Mouse (Mus musculus) limb, embryonic 10.5 days (tissue): ENCODE data around the gene Ube2u. TPM values are rescaled to one million over a fixed set of nuclear protein-coding genes. Genes with fewer than 3 reads are reported as not detected.
"Not testable (repeated sequence)": the region's sequence is repeated elsewhere in the genome, so short reads cannot be mapped to it uniquely, and the experiment has no call there.

Source experiments
- DNase-seq: peaks from one replicate; pipeline ENCODE4 v3.0.0-alpha.2; 2017; ENCODE audit warnings: low spot score
- H3K27ac ChIP-seq: fragments of 300-500 bp; sonication (generic); 2 replicates; pipeline ENCODE4 v1.5.1; 2016; ENCODE audit warnings: mild to moderate bottlenecking
- H3K27me3 ChIP-seq: fragments of 300-500 bp; sonication (generic); 2 replicates; pipeline ENCODE4 v1.6.1; 2016; ENCODE audit warnings: low read depth, mild to moderate bottlenecking; ENCODE audit not compliant: poor library complexity, severe bottlenecking
- H3K36me3 ChIP-seq: fragments of 300-500 bp; sonication (generic); 2 replicates; pipeline ENCODE4 v1.6.1; 2016; ENCODE audit warnings: mild to moderate bottlenecking, moderate library complexity
- H3K4me1 ChIP-seq: fragments of 300-500 bp; sonication (generic); 2 replicates; pipeline ENCODE4 v1.6.1; 2016
- H3K4me3 ChIP-seq: fragments of 300-500 bp; sonication (generic); 2 replicates; pipeline ENCODE4 v1.5.1; 2016; ENCODE audit warnings: mild to moderate bottlenecking, moderate library complexity
- H3K9me3 ChIP-seq: fragments of 300-500 bp; sonication (generic); replicated peaks from 2 replicates; pipeline ENCODE4 v1.6.1; 2016; ENCODE audit warnings: mild to moderate bottlenecking
- WGBS: fragments of 180-500 bp; shearing (Covaris S2); methylation state at CpG from one replicate; pipeline ENCODE4 v1.1.7; 2016; 5-methylcytosine and 5-hydroxymethylcytosine counted together
- polyA plus RNA-seq: library from polyadenylated mRNA; unstranded; fragments of >200 nt; fragmentation: Nextera tagmentation; extraction: Ambion mirVana; gene quantifications from 2 replicates; pipeline ENCODE4 v1.2.1, GENCODE M21; 2016

The Ube2u gene
- 0.75 and 0.86 TPM in 2 replicates for polyA plus RNA-seq

DNA sequence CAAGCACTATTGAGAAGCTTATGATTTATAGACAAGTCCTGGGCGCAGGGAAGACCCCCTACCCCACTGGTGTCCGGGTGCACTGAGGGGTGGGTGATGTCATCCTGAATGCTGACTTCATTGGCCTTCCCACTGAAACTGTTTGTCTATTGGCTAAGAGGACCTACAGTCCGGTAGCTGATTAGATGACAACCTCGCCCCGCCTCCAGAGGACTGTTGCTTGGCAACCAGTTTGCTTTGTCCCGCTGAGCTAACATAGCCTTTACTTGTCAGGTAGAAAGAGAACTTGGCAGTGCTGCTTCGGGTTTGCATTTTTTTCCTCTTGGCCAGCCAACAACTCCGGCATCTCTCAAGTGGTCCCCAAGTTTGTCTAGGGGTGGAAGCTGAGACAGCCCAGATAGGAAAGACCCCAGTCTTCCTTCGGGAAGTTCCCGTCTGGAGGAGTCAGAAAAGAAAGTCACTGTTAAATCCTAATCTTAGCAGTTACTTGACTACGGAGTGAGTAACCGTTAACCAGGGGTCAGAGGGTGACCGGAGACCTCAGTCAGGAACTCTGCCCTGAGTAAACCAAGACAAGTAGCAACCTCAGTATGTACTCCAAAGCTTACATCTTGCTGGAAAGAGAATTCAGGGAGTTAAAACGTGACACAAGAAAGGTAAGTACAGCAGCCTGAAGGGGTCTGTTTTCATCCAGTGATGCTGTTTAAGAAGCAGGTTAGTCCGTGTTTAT lies at the start of gene Ube2u:
Gene Ube2u, plus strand, starts transcription at position 258 of the 730 bp plus-strand sequence.
- Histone ChIP-seq H3K27ac (peak within 1 kb of the TSS; percentile 15; the same call in 1 of the 2 replicates), H3K9me3 (no peaks in the 10 kb centered on the region), H3K4me3 (peak within 1 kb of the TSS; percentile 32), H3K36me3 (no peaks in the 10 kb centered on the region), H3K27me3 (no peaks in the 10 kb centered on the region), H3K4me1 (peaks cover 9% of the 10 kb centered on the region)
- DNase-seq = peak; percentile 71
- 38% methylated on average over 15 of the region's 15 CpGs for WGBS

DNA sequence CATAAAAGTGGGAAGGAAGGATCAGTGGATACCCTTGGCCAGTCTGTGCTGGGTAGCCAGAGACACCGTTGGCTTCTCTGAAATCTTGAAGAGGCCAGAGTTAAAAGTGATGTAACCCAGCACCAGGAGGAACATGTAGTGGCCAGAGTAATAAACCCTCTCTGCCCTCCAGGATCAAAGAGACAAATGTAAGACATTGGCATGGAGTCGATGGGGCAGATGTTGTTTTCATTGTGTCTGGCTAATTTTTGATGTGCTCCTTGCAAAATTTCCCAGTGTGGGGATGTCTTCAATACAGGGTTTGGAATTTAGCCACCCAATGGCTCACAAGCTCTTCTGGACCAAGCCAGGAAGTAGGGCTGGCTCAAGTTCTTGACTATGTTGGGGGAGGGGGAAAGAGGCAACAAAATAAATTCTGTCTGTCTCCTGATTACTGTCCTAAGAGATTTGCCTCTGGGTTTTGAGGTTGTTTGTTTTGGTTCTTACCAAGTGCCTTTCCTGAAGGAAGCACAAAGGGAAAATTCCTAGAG lies 49.2 kb upstream of the Ube2u start:
- Histone ChIP-seq H3K9me3 (no peaks in the 10 kb centered on the region), H3K4me1 (peaks cover 7% of the 10 kb centered on the region), H3K27me3 (no peaks in the 10 kb centered on the region), H3K36me3 (peaks cover 6% of the 10 kb centered on the region; the same call in 1 of the 2 replicates), H3K4me3 (no peak overlapping the region), H3K27ac (no peak overlapping the region)
- DNase-seq = no peak
- WGBS = 43% methylated on average over 2 of the region's 2 CpGs

DNA sequence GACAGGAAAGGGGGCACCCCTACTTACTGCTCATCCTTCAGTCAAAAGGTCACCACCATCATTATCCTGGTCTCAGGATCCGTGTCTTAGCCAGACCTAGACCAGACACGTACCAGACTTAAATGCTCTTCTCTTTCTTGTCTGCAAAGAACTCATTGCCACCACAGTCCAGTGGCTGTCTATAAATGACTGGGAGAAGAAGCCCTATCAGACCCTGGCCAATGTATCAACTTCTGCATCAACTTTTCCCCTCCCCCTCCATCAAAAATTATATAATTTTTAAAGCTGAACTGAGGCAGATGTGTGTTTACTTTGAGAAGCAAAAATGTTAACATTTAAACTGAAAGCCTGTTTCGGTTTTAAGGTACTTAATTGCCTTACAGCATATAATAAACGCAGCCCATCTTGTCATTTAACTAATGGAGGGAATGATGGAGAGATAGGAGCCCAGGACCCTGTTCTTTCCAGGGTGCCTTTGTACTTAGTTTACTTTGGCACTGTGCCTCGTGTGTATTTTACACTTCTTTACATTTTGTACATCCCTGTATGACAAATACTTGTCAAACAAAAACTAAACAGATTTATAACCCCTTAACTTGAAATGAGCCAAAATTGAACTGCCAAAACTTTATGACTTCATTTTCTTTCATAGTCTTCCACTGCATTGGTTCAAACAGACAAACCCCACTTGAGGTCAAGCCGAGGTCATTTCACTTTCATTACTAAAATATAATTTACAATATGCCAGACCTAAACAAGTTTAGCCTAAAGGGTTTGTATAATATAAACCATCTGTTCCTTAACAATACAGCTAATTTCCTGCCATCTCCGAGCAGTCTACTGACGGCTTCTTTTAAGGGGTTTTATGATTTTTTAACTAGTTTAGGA lies 43.1 kb upstream of the Ube2u start:
- Histone ChIP-seq H3K36me3 (peaks cover under 1% of the 10 kb centered on the region; the same call in 1 of the 2 replicates), H3K27ac (no peak overlapping the region), H3K9me3 (no peaks in the 10 kb centered on the region), H3K4me1 (peaks cover 35% of the 10 kb centered on the region), H3K27me3 (no peaks in the 10 kb centered on the region), H3K4me3 (no peak overlapping the region)
- no peak for DNase-seq
- WGBS = 31% methylated on average over 8 of the region's 8 CpGs

DNA sequence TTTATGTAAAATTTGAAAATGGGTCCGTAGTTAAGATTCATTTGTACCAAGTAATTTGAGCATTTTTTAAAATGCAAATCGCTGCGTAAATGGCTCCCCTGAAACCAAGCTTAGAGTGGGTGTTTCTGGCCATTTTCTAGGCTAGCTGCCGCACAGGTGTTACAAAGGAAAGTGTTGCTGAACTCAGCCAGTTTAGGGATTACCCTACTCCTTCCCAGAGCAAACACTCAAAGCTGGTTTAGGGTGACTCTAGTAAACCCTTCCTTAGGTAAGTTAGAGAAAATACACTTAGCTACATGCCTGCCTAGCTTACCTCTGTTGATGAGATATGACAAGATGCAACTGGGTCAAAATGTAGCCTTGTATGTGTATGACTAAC lies 42.5 kb upstream of the Ube2u start:
- peaks cover 7% of the 10 kb centered on the region for H3K36me3 ChIP-seq
- no peaks in the 10 kb centered on the region for H3K9me3 ChIP-seq
- no peak overlapping the region for H3K4me3 ChIP-seq
- H3K27ac ChIP-seq = peak overlapping the region; percentile 76
- DNase-seq = no peak
- H3K4me1 ChIP-seq = peaks cover 35% of the 10 kb centered on the region
- 36% methylated on average over 4 of the region's 4 CpGs for WGBS
- H3K27me3 ChIP-seq = no peaks in the 10 kb centered on the region

DNA sequence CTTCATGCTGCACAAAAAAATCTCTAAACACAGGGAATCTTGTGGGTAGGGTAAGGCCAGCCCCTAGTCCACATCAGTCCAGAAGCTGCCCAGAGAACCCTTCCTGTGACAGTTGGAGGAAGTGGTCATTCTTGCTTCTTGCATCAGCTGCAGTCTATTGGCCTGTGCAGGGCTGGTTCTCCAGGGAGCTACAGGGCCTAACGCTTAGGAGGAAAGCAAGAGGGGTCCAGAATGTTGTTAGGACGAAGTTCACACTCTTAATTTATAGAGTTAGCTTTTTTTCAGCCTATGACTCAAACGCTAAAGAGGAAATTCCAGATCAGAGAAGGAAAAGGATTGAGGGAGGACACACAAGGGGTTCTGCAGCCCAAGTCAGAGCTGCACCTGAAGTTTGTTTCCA lies 31.8 kb upstream of the Ube2u start:
- no peak overlapping the region for H3K4me3 ChIP-seq
- WGBS = 47% methylated on average over 3 of the region's 3 CpGs
- no peaks in the 10 kb centered on the region for H3K27me3 ChIP-seq
- H3K36me3 ChIP-seq = peaks cover 10% of the 10 kb centered on the region
- no peaks in the 10 kb centered on the region for H3K9me3 ChIP-seq
- DNase-seq = no peak
- peak overlapping the region; percentile 32; the same call in 1 of the 2 replicates for H3K27ac ChIP-seq
- H3K4me1 ChIP-seq = peaks cover 17% of the 10 kb centered on the region

DNA sequence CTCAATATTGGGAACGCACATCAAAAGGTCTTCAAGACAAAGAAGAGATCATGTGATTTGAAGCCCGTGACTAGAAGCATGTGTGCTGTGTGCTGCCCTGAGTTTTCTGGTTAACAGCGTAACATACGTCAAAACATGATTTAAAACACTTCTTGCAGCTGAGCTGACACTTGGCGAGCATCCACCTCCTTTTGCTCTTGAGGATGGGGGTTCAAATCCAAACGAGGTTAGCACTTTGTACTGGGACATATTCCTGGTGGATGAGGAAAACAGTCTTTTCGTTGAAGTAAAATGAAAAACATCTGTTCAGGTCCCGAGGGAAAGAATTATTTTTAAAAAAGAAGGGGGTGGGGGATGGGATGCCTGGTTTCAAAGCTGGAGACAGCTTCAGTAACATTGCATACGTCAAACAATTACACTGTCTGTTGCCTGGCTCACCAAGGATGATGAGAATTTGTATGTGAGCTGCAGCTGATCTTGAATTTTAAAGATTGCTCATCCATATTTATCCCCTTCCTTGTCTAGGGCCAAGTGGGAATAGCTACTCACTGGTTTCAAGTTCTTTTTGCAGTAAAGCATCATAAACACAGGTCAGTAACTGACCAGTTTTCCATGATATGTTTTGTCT lies 16.0 kb upstream of the Ube2u start:
- Histone ChIP-seq H3K36me3 (no peaks in the 10 kb centered on the region), H3K27me3 (no peaks in the 10 kb centered on the region), H3K4me1 (peaks cover 24% of the 10 kb centered on the region), H3K27ac (peak overlapping the region; percentile 75), H3K4me3 (no peak overlapping the region), H3K9me3 (no peaks in the 10 kb centered on the region)
- 19% methylated on average over 9 of the region's 9 CpGs for WGBS
- peak; percentile 58 for DNase-seq

DNA sequence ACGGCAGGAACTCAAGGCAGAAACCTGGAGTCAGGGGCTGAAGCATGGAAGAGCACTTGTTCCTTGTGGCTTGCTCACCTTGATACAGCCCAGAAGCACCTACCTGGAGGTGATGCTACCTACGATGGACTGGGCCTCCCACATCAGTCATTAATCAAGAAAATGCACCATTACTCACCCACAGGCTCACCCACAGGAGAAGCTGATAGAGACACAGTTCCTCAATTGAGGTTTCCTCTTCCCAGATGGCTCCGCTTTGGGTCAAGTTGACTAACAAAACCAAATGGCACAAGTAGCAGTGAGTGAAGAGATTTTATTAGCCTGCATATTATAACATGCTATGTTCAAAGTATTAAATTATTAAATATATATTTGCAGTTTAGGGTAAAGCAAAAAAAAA lies 9.8 kb downstream of the Ube2u start:
- H3K36me3 ChIP-seq = no peaks in the 10 kb centered on the region
- H3K27me3 ChIP-seq = no peaks in the 10 kb centered on the region
- H3K9me3 ChIP-seq = no peaks in the 10 kb centered on the region
- no peak for DNase-seq
- 89% methylated on average over 3 of the region's 3 CpGs for WGBS
- no peak overlapping the region for H3K4me3 ChIP-seq
- H3K27ac ChIP-seq = no peak overlapping the region
- 0 out of 2 replicates have a peak, but pooled peaks cover 2% of the 10 kb centered on the region for H3K4me1 ChIP-seq

DNA sequence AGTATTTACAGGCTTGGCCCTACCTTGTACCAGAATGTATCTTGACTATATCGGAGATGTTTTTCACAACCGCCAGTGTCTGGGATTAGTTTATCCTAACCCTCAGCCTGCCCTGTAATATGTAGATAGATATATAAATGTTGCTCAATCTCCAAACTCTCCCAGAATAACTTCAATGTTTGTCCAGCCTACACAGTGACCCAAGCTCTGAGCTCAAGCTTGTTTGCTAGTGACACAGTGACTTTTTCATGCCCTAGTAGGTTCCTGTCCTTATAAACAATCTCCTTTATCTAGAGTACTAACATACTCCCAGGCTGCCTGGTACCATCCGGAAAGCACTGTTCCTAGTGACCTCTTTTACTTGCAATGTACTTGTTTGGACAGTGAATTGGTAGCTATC lies 16.5 kb downstream of the Ube2u start:
- Histone ChIP-seq H3K9me3 (no peaks in the 10 kb centered on the region), H3K4me1 (no peaks in the 10 kb centered on the region), H3K27me3 (no peaks in the 10 kb centered on the region), H3K27ac (no peak overlapping the region), H3K36me3 (no peaks in the 10 kb centered on the region), H3K4me3 (no peak overlapping the region)
- 91% methylated on average over 3 of the region's 3 CpGs for WGBS
- DNase-seq = no peak

DNA sequence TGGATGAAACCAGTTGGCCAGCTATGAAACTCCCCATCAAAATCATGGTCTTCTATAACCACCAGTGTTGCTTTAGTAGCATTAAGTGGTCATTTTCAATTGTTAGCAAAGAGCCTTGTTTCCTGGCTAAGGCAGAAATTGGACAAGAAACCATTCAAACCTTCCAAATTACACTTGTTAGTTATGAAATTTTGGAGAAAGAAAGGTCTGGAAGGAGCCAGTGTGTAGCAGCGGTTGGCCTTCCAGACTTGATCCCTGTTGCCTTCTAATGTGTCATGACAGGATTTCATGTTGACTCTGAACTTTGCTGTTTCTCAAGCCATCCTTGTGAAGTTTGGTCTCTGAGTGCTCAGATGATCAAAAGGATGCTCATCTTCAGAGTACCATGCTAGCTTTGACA lies 17.9 kb downstream of the Ube2u start:
- DNase-seq = no peak
- Histone ChIP-seq H3K27ac (no peak overlapping the region), H3K27me3 (no peaks in the 10 kb centered on the region)

DNA sequence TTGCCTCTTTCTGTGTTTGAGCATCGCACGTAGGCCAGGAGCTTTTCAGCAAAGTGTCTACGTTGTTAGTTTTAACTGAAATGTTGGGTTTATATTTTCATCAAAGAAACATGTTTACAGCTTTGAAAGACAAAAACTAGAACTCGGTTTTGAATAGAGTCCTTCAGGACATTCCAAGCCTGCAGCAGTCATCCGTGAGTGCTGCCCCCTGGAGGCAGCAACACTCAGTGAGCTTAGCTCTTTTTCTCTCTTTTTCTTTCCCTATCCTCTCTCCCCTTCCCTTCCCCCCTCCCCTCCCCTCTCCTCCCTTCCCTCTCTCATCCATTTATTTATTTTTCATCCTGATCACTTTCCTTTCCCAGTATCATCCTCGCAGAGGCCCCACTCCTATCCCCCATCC lies 19.5 kb downstream of the Ube2u start:
- H3K9me3 ChIP-seq = no peaks in the 10 kb centered on the region
- WGBS = 63% methylated on average over 6 of the region's 6 CpGs
- no peak for DNase-seq

More for the DNA sequence above, 17.9 kb downstream of the Ube2u start:
- 96% methylated on average over 1 of the region's 1 CpGs for WGBS
- Histone ChIP-seq H3K4me1 (no peaks in the 10 kb centered on the region), H3K36me3 (no peaks in the 10 kb centered on the region), H3K4me3 (no peak overlapping the region), H3K9me3 (no peaks in the 10 kb centered on the region)

DNA sequence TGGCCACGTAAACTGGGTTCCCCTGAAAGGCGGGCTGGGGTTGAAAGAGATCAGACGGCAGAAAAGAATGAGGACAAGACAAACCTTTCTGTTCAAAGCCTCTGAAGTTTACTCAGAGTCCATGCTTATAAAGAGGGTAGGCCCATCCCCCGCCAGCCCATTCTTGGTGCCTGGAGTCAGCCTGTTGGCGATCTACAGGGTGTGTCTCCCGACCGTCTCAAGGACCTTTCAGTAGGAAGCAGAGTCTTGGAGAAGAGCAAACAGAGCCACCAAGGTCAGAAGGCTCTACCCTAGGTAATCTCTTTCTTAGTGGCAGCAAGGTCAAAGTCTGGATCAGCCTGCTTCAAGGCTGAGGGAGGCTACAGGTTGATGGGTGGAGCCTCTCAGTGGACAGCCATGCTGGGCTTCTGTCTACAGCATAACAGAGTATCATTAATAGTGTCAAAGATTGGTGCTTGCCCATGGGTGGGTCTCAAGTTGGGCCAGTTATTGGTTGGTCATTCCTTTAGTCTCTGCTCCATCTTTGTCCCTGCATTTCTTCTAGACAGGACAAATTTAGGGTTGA lies 20.5 kb downstream of the Ube2u start:
- H3K27me3 ChIP-seq = not testable (repeated sequence)
- 90% methylated on average over 7 of the region's 7 CpGs for WGBS

More for the DNA sequence above, 19.5 kb downstream of the Ube2u start:
- H3K27ac ChIP-seq = no peak overlapping the region
- H3K4me1 ChIP-seq = no peaks in the 10 kb centered on the region
- H3K36me3 ChIP-seq = no peaks in the 10 kb centered on the region
- H3K4me3 ChIP-seq = no peak overlapping the region
- no peaks in the 10 kb centered on the region for H3K27me3 ChIP-seq

DNA sequence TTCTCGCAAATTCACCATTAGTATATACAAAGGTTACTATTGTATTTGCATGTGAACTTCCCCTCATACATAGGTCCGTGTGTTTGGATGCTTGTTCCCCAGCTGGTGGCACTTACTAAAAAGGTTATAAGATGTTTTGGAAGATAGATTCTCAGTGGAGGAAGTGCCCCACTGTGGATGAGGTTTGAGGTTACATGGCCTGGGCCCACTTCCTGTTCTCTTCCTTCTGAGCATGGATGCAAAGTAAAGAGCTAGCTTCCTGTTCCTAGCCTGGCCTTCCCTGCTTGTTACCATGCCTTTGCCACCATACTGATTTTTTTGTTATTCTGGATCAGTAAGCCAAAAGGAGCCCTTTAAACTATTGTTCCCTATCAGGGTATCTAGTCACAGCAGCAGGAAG lies 24.7 kb downstream of the Ube2u start:
- DNase-seq = no peak
- WGBS = 87% methylated on average over 2 of the region's 2 CpGs
- no peak overlapping the region for H3K4me3 ChIP-seq
- no peaks in the 10 kb centered on the region for H3K9me3 ChIP-seq
- no peaks in the 10 kb centered on the region for H3K4me1 ChIP-seq
- no peak overlapping the region for H3K27ac ChIP-seq
- H3K27me3 ChIP-seq = no peaks in the 10 kb centered on the region
- H3K36me3 ChIP-seq = no peaks in the 10 kb centered on the region

More for the DNA sequence above, 20.5 kb downstream of the Ube2u start:
- not testable (repeated sequence) for DNase-seq, H3K36me3 ChIP-seq, H3K27ac ChIP-seq, H3K9me3 ChIP-seq, H3K4me1 ChIP-seq, H3K4me3 ChIP-seq
